Mouse (Mus musculus): ENCODE data around the gene Ghr. TPM values are rescaled to one million over a fixed set of nuclear protein-coding genes. Genes with fewer than 3 reads are reported as not detected.

Ghr gene
- total RNA-seq, 2 experiments from 2014 or later = 9.7 to 11.0 TPM

DNA sequence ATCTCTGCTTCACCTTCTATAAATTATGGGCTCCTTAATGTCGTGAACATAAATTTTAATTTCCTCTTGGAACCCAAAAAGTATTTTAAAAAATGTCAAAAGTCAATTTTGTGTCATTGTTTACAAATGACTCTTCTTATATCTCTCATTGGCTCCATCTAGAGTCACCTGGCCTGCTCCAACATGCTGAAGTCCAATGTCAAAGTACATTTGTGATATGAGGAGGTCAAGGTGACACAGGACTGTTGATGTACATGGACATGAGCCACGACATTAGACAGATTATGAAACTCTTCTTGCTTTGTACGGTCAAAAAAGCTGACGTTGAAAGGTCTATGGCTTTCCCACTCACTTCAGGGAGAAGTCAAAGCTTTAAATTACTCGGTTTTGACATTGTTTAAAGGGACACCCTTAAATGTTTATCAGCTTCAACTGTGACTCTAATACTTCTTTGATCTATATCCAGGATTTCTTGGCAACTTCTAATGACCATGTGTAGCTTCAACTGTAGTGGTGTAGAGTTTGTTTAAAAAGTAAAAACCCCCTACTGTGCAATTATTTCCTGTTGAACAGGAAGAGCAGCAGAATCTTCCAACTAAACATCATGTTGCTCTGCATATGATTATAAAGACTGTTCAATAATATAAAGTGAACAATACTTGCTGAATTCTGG, 131.1 kb downstream of the Ghr start:
- no peak for DNase-seq (ENCODE audit: low spot score in 2 of 2)

DNA sequence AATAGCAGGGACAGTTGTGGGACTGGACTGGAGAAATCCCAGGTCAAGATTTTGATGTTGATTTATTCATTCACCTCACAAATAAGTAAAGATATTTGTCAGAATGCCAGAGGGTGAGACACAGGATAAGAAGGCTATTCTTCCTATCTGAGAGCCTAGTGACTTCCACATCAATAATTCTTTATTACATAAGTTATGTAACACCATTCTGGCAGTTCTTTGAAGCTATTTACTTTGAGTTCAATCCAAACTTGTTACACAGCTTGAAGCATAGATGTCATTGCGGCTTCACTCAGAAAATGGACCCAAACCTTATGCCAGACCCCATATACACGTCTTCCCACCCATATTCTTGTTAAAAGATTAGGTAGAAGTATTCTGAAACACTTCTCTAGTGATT, 133.7 kb downstream of the Ghr start:
- DNase-seq (ENCODE audit: low spot score in 2 of 2) = no peak

DNA sequence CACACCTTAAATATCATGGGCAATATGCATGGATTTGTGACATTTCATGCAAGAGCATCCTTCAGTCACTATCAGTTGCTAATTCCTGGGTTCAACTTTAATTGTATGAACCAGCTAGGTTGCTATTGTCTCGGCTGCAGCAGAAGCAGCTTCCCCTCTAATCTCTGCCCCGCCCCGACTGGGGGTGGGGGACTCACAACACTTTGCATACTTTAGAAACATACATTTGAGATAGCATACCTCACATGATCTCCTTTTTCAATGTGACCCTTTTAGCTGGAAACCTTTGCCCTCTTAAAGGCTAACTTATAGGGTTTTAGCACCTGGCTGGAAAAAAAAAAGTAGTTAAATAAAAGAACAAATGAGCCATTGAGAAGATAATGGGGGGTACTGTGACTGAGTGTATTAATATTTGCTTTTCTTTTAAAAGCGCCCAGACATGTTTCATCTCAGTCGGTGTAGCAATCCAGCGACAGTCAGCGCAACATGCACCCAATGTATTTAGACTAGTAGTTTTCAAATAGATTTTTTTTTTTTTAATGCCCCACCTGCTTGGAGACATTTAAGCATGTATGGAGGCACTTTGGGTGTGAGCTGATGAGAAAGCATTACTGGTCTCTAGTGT, 137.9 kb downstream of the Ghr start:
- DNase-seq (ENCODE audit: low spot score in 2 of 2) = no peak

DNA sequence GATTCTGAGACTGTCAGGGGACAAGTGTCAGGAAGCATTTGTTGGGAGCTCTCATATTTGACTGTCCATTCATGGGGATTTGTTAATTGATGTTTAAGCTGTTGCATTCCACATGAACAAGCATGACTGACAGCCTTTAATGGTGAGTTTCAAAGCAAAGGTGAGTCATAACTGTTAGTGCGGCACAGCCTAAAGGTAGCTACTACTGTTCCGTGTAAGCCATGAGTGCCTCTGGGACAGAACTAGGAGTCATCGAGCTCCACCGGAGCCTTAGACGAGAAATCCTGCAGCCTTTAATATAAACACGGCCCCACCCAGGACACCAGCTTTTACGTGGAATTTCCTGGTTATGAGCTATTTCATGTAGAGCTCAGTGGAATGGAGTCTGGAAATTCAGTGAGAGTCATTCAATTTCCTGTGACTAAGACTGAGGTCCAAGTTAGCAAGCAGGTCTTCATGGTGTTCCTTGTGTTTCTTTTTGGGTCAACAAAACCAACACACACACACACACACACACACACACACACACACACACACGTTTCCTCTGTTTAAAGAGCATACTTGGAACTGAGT, 138.8 kb downstream of the Ghr start:
- no peak for DNase-seq (ENCODE audit: low spot score in 2 of 2)

DNA sequence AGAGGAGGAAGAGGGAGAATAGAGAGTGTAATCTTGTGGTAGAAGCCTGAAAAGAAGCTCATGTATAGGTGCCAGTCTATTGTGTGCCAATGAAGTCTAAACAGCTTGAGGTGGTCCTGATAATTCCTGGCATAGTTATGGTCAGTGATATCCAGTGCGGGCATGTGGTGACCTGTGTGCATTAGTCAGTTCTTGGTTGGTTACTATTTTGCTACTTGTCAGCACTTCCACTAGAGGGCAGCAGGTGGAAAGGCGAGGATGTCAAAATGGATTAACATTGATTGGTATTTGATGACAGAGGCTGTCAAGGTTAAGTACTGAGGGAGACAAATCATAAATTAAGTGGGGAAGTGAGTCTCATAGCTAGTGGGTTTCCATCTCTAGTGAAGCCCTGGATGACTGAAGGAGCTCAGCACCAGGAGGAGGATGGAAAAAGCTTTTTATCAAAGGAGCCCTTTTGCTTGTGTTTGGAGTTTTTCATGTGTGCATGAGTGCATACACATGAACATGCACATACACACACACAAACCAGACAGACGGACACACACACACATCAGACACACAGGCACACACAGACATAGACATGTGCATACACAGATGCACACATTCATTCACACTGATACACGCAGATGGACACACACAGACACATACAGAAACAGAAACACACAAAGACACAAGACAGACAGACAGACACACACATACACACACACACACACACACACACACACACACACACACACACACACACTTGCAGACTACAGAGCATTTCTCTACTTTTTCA, 141.6 kb downstream of the Ghr start:
- DNase-seq (ENCODE audit: low spot score in 2 of 2) = peak in 1 of 2 experiments; percentile 37

DNA sequence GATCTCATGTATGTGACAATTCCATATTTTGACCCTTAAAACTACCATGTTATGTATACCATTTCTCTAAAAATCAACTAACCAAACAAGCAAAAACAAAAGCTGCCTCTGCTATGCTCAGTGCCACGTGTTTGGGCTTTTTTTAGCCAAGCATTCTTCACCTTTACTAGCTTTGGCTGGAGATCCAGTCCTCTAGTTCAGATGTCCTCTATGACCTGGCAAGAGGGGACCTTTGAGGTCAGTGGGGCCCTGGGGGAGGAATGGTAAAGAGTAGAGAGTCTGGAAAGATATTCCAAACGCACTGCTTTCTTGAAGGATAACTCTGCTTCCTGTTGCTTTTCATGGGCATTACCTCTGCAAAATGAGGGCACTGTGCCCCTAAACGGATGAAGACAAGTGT, 145.9 kb downstream of the Ghr start:
- no peak for DNase-seq (ENCODE audit: low spot score in 2 of 2)

DNA sequence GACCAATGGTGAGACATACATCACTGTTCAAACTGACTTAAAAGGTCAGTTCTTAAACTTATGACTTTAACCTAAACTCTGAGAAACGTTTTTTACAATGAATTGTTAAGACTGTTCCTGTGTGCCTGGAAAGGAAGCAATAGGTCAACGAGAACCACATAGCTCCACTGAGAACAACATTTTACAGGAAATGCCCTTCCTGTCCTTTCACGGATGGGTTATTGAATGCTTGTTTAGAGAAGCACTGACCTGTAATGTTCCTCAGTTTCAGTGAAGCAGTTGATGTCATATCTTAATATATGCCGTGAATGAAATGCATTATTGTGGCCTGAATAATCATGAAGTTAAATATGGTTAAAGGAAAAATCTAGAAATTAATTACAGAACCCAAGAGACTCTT, 147.7 kb downstream of the Ghr start:
- DNase-seq (ENCODE audit: low spot score in 2 of 2) = no peak

DNA sequence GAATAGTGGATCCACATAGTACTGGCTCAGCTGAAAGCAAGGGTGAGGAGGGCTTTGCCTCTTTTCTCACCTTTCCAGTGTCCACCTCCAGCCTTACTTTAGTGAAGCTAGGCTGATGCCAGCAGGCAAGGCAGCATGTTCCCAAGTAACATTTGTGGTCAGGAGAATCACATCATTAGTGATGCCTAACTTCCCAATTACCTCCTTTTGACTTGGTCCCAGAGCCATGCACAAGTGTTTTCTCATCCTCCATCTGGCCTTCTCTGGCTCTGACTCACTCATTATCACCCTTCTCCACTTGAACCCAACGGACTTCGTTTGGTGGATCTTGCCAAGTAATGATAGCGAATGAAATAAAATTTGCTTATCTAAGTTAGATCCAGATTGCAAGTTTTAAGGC, 148.8 kb downstream of the Ghr start:
- DNase-seq (ENCODE audit: low spot score in 2 of 2) = no peak

DNA sequence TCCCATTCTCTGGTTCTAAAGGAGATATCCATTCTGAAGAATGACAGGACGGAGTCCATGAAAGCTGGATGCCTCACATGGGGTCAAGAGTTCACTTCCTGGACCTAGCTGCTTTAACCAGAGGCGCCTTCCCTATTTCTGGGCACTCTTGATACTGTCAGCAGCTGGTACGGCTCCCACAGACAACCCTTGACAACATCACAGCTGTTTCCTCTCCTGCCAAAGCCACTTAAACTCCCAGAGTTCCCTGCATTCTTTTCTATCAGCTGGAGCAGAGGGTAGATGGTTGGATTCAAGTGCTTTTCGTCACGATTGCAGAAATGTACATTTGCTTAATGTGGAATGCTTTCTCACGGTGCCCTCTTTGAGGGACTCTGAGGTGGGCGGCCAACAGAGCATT, 150.0 kb downstream of the Ghr start:
- DNase-seq (ENCODE audit: low spot score in 2 of 2) = no peak

DNA sequence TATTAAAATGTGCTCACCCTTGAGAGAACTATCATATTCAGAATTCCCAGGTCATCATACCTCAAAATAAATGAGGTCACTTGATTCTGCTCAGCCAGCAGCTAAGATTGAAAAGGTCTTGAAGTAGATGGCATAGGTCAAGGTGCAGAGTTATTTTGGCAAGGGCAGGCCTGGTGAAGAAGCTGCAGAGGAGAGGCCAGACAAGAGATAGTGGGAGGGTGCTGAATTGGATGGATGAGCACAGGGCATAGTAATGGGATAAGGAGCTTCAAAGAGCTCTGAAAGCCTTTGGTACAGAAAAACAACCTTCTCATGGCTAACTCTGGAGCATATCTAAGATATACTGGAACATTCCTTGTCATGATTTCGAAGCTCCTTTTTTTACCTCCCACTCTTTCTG, 150.5 kb downstream of the Ghr start:
- no peak for DNase-seq (ENCODE audit: low spot score in 2 of 2)

DNA sequence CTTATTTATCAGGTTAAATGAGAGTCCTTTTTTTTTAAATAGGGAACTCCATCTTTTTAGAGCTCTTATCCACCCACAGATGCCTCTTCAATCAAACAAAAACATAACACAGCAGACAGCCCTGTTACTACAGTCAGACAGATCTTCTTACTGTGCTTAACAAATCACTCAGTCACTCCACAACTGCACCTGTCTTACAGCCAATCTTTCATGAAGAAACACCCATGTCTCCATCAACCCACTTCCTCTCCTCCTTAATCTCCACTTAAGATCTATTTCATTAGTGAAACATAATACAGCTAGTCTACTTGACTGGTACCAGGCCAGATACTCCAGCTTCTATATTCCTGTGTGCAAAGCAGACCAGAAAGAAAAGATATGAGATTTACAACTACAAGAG, 153.9 kb downstream of the Ghr start:
- no peak for DNase-seq (ENCODE audit: low spot score in 2 of 2)

DNA sequence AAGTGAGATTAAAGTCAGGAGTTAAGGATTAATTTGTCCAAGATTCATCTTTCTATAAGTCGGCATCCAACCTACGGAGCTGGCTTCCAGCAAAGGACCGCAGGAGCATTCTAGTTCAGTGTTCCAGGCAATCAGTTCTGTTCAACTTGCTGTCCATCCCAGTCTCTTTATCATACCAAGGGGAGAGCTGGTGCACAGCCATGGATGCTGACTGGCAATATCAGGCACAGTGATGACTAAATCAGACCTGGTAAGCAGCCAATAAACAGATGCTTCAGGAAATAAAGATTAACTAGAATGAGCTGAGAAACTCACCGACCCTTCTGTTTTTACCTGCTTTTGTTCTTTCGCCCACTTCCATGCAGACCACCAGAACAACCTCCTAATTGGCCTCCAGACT, 154.3 kb downstream of the Ghr start:
- DNase-seq (ENCODE audit: low spot score in 2 of 2) = peak in 1 of 2 experiments; percentile 24

DNA sequence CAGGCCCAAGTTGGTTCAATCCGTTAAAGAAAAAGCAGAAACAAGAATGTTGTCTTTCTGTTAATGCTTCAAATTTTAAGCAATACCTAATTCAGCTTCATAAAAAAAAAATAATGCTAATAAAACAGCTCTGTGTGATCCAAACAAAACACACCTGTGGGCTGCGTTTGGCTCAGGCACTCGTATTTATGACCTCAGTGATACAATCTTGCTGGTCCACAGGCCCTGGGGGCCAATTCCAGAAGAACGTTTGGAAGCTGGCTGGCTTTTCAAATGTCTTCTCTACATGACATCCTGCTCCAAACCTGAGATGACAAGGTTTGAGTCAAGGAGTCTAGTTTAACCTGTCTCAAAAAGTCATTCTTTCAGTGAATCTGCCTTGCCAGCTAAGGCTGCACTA, 156.9 kb downstream of the Ghr start:
- no peak for DNase-seq (ENCODE audit: low spot score in 2 of 2)

DNA sequence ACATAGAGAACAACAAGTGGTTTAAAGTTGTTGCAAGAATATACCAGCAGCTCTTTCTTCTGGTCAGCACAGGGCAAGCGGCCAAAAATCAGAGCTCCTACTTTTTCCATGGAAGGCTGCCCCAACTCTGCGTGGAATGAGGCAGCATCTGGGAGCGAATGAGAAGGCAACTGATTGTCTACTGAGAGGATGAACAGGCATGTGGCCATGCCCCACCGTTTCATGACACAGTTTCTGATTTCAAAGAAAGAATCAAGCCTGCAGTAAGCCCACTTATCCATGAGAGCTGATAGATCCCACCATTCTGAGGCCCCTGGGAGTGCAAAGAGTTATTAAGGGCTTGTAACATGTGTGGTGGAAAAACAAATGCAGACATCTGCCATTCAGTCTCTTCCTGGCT, 160.1 kb downstream of the Ghr start:
- no peak for DNase-seq (ENCODE audit: low spot score in 2 of 2)

DNA sequence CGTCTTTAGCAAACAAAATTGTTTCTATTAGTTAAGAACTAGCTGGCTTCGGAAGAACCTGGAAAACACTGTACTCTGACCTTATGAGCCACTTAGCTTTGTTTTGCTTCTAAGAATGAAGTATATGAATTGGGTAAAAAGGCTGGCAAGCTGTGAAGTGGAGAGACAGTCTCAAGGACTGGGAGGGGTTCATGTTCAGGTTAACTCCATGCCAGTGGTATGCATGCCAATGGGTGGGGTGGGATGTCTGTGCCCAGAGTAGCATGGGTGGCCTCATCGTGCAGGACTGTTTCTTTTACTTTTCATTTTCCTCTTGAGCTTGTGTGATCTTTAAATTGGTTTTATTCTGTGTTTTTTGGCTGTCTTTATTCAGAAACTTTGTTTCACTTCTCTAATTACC, 165.6 kb downstream of the Ghr start:
- DNase-seq (ENCODE audit: low spot score in 2 of 2) = no peak

DNA sequence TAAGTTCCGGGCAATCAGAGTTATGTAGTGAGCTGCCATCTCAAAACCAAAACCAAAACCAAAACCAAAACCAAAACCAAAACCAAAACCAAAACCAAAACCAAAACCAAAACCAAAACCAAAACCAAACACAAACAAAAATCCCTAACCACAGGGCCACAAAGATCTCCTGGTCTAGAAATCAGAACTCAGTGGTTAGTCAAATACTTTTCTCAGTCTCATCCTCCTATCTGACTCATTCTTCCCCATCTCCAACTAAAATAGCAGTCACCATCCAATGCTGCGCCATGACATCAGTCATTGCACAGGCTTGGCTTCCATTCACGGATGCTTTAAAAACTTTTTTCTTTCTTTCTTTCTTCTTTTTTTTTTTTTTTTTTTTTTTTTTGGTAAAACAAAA, 170.2 kb downstream of the Ghr start:
- DNase-seq (ENCODE audit: low spot score in 2 of 2) = no peak

DNA sequence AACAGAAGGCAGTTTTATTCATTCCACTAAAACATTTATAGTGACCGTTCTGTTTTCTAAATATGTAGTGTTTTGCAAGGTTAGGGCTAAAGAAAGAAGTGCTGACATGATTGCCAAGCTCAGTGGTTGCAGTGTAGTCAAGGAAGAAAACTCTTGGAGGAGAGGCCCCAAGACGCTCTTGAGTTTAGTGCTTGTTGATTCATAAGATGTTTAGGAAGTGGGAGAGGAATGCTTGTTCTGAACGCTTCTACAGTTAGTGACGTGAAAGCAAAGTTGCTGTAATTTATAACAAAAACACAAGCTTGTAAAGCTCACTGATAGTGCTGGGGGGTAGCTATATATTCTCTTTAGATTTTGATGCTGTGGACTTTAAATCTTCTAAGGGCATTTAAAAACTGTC, 174.8 kb downstream of the Ghr start:
- no peak for DNase-seq (ENCODE audit: low spot score in 2 of 2)

DNA sequence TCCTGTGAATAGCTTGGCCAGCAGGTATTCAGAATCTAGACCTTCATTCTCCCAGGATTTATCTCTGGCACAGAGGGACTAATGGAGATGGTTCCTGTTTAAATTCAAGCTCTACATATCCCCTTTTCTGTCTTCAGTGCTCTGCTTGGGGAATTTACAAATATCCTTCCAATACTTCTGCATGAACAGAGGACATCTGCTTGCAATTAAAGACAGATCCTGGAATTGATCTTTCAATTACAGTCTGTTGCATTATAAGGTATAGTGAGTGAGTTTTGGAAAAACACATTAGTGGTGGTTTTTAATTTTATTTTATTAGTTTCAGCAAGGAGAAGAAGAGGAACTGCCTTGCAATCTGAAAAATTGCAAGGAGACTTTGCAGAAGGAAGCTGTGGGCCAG, 184.1 kb downstream of the Ghr start:
- no peak for DNase-seq (ENCODE audit: low spot score in 2 of 2)

DNA sequence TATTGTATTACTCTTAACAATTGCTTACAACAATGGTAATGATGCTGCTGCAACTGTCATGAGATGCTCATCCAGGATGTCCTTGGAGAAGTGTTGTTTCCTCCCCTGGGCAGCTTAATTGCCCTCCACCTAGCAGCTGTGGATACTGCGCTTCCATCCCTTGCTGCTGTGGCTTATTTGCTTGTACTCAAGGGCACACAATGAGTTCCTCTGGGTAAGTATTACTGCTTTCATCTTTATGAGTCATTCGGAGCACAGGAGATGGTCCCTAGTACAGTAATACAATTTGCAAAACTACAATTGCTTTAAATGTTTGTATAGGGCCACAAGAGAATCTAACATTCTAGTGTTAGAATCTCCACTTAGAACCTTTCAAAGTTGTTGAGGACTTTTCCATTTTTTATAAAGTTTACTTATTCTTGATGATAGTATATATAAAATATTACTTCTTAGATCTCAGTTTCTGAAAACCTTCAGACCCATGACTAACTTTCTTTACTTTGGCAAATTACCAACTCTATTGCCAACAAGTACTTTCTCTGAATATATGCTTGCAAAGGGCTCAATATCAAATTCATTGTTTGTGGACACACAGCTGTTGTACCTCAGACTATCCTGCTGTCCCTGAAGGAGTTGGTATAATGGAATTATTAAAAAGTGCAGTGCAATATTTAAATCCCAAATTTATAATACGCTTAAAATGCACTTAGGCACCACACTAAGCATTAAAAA, 185.8 kb downstream of the Ghr start:
- no peak for DNase-seq (ENCODE audit: low spot score in 2 of 2)

DNA sequence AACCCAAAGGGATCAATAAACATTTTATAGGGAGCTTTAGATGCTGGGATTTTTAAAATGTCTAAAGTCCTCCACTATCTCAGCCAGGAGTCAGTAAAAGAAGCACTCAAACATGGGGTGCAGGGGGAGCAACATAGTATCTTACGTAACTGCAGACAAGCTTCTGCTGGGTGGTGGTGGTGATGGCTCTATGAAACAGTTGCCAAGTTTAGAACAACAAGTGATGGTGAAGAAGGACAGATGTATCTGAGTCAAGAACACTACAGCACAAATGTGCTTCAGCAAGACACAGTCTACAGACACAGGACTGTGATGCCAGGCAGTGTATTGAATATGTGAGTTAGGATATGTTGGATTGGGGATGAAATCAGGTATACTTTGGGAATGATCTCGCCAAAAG, 187.1 kb downstream of the Ghr start:
- no peak for DNase-seq (ENCODE audit: low spot score in 2 of 2)

DNA sequence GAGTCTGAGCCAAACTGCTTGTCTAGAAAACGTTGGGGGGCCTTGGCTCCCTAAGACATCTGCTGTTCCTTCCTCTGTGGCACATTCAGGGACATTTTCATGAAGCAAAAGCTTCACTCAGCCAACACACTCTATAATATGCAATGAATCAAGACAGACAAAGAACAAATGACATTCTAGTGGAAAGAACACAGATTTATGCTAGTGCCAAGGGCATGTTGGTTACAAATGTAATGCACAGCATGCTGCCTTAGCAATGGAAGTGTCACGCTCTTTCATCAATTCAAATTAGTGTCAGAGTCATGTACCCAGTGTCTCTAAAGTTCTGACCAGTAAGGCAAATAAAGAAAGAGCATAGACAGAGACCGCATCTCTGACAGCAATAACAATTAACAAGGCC, 187.6 kb downstream of the Ghr start:
- DNase-seq (ENCODE audit: low spot score in 2 of 2) = peak in 1 of 2 experiments; percentile 3

DNA sequence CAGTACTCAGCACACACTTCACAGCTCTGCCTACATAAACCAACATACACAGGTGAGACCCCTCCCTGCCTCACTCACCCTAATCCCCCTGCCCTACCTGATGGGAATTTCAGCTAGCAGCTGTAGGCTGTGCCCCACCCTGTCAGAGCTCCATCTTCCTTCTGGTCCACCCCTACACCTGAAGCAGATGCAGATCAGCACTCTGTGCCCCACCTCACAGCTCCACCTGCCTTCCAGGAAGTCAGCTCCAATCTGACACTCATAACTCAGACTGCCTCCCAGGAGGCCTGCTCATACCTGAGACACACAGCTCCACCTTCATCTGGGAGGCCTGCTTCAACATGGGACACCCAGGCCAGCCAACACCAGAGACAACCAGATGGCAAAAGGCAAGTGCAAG, 192.6 kb downstream of the Ghr start:
- no peak for DNase-seq (ENCODE audit: low spot score in 2 of 2)
